Mouse (Mus musculus) kidney, adult 8-10 months (tissue): Measurements from ENCODE around the gene Adam30.
A peak's percentile ranks its signal among the peaks of the same experiment; 100 is the strongest.
"Not testable (repeated sequence)": the region's sequence is repeated elsewhere in the genome, so short reads cannot be mapped to it uniquely, and the experiment has no call there.

ENCODE experiments used
- DNase-seq, 2 experiments: peaks; one replicate each; pipeline ENCODE4 v3.0.0; 2022

Adam30 gene

DNA sequence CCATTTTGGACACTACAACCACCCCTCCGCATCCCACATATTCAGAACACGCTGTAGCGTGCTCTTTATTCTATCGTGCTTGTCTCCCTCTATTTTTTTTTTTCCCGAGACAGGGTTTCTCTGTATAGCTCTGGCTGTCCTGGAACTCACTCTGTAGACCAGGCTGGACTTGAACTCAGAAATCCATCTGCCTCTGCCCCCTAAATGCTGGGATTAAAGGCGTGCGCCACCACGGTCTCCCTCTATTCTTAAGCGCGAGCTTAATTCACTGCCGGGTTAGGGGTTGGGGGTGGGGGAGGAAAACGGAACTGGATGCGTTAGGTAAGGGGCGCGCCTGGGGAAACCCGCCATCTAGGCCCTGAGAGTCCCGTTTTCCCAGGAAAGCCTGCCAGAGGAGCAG lies at the start of gene Adam30:
TSS of gene Adam30 (plus strand) at position 301 of the 400 bp plus-strand sequence.
- DNase-seq: no peak

DNA sequence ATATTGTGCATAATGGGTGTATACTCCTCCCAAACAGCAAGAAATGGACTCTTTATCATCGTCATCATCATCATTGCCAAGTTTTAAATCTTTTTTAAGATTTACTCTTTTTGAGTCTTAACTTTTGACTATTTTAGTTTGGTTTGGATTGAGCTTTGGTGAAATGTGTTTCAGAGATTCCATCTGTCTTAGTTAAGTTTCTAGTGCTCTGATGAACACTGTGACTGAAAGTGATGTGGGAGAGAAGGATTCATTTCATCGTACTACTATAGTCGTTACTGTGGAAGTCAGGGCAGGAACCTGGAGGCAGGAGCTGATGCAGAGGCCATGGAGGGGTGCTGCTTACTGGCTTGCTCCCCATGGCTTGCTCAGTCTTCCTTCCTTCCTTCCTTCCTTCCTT lies 42.2 kb upstream of the Adam30 start:
- no peak for DNase-seq

DNA sequence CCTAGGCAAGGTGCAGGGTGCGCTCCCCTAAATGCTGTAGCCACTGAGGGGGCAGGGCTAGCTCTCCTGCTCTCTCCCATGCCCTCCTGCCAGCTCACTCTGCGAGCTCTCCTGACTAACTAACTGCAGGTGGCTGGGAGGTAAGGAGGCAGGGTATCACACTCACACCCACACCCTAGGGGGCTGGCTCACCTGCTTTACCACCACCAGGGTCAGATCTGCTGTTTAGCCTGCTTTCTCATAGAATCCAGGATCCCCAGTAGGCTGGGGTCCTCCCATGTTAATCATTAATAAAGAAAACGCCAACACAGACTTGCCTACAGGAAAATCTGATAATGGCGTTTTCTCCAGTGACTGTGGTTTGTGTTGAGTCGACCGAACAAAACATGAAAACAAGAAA lies 41.1 kb upstream of the Adam30 start:
- DNase-seq: no peak

DNA sequence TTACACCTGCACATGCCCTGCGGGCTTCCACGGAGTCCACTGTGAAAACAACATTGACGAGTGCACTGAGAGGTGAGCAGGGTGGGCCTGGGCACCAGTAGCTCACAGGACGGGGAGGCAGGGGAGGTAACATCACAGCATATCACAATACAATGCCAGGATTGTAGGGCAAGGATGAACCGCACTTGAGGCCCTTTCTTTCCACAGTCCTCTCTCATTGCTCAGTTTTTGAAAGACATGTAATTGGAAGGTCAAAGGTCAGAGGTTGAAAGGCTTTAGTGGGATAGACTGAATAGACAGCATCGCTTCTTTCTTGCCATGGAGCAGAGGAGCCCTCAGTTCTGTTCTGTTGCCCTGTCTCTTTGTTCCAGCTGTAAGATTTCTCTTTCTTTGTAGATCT lies 39.5 kb upstream of the Adam30 start:
- no peak for DNase-seq

DNA sequence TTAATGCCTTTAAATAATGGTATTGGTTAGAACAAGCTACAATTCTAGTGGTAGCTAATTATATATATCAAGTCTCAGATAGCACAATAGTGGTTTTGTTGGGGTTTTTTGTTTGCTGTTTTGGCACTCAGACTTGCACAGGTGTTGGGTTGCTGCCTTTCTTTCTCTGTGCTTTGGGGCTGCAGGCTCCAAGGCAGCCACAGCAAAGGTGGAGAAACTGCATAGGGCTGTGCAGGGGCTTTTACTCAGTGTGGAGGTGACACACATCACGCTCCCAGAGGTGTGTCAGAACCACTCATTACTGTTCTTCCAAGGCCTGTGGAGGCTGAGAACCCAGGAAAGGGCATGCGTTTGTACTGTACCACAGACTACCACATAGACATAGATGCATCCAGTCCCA lies 32.7 kb upstream of the Adam30 start:
- DNase-seq: no peak

DNA sequence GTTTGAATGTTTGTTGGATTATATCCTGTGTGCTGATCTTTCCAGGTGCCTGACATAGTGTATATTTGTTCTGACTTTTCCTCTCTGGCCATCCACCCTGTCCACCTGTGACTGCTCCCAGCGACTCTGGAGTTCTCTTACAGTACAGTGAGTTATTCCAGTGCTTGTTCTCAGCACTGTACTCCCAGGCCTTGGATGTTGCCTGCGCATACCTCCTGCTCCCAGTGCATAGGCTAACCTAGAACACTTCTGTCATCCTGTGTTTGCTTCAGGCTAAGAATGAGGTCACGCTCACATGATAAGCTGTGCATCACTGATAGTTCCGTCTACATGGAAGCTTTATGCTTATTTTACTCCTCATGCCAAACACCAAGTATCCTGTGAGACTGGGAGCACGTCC lies 31.7 kb upstream of the Adam30 start:
- DNase-seq: no peak

DNA sequence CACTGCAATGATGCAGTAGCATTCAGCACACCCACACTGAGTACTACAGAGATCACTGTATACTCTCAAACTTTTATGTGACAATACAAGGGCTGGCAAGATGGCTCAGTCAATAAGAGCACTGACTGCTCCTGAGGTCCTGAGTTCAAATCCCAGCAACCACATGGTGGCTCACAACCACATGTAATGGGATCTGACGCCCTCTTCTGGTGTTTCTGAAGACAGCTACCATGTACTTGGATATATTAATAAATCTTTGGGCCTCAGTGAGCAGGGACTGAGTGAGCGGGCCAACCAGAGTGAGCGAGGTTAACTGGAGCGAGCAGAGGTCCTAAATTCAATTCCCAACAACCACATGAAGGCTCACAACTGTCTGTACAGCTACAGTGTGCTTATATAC lies 28.3 kb upstream of the Adam30 start:
- DNase-seq: not testable (repeated sequence)

DNA sequence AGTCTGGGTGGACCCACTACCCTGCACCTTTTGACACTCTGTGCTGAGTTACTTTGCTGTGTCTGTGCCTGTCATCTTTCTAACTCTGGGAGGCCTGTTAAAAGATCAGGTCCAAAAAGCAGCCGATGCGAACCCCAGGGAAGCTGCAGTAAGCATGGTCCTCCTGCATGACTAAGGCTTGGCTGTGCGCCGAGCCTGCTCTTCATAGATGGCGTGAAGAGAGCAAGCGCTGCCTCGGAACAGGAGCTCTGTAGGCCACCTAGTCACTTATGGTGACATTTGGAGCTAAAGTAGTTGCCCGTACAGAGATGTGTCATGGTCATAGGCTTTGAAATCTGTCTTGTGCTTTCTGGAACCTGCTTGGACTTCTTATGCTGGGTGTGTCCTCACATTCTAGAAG lies 27.8 kb upstream of the Adam30 start:
- no peak for DNase-seq

DNA sequence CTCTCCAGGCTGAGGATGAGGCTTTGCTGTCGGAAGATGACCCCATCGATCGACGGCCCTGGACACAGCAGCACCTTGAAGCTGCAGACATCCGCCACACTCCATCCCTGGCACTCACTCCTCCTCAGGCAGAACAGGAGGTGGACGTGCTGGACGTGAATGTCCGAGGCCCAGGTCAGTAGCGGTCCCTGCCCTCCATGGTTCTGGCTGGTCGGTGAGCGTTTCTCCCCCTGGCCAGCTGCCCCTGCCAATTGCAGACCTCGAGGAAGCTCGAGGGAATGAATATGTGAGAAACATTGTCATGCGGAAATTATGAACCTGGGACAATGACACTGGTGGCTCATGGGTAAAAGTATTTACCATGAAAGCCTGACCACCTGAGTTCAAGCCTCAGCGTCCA lies 19.0 kb upstream of the Adam30 start:
- no peak for DNase-seq

DNA sequence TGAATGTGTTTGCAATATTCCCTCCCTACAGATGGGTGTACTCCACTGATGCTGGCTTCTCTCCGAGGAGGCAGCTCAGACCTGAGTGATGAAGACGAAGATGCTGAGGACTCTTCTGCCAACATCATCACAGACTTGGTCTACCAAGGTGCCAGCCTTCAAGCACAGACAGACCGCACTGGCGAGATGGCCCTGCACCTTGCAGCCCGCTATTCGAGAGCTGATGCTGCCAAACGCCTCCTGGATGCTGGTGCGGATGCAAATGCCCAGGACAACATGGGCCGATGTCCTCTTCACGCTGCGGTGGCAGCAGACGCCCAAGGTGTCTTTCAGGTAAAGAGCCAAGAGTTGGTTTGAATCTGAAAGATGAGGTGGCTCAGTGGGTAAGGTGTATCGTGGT lies 17.6 kb upstream of the Adam30 start:
- no peak for DNase-seq

DNA sequence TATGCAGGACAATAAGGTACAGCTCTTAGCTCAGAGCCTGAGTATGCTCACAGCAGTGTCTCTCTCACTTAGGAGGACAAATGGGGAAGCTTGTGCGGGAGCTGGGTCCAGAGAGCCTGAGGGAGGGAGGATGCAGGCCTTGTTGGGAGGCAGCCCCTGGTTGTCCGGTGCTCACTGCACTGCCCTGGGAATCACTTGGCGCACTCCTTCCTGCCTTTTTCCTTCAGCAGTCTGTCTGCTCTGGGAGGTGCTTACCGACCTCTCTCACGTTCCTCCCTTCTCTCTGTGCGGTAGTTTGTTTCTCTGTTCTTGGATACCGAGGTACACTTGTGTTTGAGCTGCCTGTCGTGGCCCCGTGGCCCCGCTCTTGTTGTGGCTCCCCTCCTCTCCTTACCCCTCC lies 15.2 kb upstream of the Adam30 start:
- DNase-seq: no peak

DNA sequence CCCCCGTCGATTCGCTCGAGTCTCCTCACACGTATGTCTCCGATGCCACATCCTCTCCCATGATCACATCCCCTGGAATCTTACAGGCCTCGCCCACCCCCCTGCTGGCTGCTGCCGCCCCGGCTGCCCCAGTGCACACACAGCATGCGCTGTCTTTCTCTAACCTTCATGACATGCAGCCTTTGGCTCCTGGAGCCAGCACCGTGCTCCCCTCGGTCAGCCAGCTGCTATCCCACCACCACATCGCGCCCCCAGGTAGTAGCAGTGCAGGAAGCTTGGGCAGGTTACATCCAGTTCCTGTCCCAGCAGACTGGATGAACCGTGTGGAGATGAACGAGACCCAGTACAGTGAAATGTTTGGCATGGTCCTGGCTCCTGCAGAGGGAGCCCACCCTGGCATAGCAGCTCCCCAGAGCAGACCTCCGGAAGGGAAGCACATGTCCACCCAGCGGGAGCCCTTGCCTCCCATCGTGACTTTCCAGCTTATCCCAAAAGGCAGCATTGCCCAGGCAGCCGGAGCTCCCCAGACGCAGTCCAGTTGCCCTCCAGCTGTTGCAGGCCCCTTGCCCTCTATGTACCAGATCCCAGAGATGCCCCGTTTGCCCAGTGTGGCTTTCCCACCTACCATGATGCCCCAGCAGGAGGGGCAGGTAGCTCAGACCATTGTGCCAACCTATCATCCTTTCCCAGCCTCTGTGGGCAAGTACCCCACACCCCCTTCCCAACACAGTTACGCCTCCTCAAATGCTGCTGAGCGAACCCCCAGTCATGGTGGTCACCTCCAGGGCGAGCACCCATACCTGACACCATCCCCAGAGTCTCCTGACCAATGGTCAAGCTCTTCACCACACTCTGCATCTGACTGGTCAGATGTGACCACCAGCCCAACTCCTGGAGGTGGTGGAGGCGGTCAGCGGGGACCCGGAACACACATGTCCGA lies 13.7 kb upstream of the Adam30 start:
- DNase-seq: no peak

DNA sequence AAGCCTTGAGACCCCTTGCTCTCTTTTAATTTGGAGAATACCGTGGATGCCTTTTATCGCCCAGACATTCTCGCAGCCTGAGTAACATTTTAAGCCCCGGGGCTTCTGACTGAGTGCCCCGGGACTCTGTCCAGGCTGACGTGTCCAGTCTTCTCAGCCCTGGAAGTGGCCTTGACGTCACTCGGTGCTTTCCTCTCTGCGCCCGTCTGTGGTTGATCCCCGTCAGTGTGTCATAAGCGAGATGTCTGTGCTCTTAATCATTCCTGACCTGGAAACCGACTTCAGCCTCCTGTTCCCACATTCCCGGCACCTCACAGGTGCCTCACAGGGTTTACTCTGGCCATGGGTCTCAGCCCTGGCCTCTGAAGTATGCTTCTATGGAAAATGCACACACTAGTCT lies 12.7 kb upstream of the Adam30 start:
- no peak for DNase-seq

DNA sequence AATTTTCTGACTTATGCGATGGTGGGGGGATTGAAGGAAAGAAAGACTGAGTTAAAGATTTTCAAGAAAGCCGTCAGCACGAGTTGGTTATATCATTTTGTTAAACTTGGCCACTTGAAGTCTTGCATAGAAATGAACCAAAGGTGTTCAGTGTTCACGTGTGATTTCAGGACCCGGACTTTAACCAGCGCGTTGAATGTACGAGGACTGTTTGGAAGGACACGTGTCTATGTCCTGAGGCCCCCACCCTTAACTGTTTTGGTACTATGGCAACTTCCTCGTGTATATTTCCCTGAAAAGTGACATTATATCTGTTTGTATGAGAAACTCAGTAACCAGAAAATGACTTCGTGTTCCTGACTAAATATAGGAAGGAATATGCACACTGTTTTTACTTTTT lies 10.5 kb upstream of the Adam30 start:
- DNase-seq: no peak

DNA sequence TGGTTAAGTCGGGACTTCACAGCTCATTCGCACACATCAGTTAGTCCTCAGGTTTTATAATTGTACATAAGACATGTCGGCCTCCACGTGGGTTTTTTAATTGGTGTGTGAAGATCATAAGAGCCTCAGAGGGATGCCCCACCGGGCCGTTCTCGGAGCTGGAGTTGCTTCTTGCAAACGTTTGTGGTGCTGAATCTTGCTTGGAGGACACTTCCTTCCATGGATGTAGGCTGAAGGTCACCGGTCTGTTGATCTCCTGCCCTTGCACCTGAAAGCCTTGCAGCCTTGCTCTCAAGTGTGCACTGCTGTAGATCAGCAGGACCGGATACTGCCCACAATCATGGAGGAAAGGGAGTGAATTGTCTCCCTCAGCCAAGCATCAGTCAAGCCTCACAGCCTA lies 9.4 kb upstream of the Adam30 start:
- DNase-seq: no peak

DNA sequence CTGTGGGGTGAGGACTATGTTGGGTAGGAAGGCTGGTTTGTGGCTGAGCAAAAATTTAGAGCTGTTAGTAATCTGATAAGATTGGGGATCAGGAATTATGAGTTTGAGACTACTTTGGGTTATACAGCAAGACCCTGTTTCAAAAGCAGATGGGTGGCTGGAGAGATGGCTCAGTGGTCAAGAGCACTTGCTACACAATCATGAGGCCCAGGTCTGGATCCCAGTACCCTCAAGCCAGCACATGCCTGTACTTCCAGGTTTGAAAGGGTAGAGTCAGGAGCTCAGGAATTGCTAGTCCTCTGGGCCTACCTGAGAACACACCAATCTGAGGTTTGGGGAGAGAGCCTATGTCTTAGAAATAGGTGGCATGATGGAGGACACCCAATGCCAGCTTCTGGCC lies 7.0 kb upstream of the Adam30 start:
- DNase-seq: no peak

DNA sequence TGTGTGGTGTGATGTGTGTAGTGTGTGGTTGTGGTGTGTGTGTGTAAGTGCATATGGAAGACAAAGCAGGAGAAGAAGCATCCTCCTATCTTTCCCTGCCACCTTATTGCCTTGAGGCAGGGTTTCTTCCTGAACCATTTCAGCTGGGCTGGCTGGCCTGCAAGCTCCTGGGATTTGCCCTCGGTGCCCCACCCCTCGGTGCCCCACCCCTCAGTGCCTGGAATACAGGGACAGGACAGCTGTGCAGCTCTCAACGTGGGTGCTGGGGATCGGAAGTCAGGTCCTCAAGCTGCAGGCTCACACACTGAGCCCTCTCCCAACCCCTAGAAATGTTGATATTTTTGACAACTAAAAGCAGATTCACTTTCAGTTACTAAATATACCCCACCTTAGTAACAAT lies 4.3 kb upstream of the Adam30 start:
- DNase-seq: no peak

DNA sequence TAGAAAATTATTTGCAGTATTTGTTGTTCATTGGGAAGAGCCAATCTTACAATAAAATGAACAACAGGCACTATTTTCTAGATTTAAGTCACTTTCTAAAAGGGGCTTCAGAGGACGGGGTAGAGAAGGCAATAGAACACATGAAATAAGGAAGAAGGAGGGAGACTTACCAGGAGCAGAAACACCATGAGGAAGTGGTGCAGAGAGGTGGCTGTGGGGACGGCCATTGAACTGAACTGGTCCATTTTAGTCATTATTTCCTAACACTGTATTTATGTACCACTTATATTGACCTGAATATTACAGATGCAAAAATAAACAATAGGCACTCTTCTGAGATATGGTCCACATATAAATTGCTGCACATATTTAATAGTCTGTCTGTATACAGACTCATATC lies 3.4 kb upstream of the Adam30 start:
- no peak for DNase-seq

DNA sequence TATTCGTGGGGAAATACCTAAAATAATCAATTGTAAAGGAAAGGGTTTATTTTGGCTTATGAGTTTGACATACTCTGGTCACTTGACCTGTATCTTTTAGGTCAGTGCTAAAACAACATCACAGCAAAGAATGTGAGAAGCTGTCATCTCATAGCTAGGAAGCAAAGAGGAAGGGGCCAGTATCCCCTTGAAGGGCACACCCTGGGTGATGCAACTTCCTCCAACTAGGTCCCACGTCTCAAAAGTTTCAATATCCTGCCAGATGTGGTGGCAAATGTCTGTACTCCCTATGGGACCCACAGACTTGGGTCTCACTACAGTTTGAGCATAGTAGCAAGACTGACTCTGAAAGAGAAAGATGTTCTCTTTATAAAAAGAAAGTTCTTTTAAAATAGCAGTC lies 2.8 kb upstream of the Adam30 start:
- no peak for DNase-seq

DNA sequence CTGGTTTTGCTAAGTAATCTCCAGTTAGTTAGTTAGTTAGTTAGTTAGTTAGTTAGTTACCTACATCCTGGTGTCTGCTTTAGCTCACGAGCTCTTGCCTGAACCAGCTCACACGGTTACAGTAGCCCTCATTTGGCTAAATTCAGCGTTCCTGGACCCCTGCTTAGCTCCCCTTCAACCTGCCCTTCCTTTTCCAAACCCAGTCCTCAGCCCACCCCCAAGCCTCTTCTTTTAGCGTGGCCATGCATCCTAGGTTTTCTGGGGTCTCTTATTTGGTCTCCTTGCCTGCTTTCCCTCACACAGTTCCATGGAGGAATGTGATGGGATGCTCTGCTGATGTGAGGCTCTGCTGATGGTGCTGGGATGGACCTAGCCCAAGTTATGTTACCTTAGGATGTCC lies 1.8 kb upstream of the Adam30 start:
- no peak for DNase-seq

DNA sequence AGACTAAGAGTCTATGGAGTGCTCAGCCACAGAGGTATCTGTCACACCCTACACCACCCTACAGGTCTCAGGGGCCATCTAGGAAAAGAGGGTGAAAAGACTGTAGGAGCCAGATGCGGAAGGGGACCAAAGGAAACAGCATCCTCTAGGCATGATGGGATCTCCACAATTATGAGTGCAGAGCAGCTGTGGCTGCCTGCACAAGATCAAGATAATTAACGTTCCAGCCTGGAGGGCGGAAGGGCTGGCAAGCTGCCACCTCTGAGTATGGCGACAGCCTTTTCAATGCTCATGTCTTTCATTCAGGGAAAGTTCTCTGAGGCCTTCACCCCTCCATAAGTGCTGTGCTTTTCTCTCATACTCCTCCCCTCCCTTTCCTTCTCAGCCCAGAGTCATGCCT lies 1.1 kb upstream of the Adam30 start:
- DNase-seq: no peak

DNA sequence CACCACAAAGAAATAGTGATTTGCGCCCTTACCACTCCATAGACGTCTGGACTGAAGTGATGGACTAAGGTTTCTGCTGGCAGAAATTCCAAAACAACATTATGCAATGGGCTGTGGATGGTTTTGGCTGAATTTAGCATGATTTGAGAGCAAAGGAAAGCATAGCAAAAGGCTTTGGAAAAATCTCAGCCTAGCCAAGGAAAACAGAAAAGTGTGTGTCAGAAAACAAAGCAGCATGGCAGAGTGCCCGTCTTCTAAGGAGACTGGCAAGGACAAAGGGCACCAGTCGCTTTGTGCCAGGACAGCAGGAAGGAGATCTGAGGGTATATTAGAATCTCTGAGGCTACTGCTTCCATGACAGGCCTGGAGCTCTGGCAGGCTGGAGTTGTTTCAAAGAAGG lies 17.9 kb downstream of the Adam30 start:
- DNase-seq: peak; percentile 58 to 63

DNA sequence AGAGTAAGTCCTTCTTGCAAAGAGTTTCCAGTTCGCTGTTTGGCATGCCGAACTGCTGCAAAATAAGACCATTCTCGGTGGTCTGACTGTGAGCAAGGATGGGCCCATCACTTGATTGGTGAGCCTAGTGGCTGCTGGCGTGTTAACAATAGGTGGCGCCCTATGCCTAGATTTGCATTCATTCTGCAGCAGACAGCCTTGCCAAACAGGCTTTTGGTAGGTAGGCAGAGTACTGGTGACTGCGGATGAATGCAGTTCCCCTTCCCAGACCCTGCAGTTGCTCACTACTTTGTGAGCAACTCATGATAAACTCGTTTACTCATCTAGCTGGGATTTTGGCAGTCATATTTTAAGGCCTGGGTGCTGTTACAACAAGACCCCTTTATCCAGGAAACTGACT lies 20.4 kb downstream of the Adam30 start:
- DNase-seq: peak; percentile 23 to 50

DNA sequence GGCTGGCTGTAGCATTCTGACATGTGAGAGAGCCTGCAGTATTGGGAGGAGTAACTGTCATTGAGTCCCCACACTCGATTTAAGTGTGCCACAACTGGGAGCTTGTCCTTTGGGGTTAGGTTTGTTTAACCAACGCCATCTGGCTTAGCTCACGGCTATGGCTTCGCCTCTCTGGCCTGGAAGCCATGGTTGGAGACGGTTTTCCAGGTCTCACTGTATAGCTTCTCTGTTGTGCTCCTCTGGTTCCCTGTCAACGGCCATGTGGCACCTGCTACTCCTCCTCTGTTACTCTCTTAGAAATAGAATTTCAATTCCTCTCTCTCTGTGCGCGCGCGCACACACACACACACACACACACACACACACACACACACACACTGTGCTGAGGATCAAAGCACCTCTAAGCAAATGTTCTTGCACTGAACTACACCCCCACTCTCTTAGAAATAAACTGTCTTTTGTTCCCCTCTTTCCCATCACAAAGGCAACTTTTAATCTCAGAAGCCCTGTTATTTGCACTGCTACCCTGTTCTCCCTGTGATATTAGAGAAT lies 24.8 kb downstream of the Adam30 start:
- no peak for DNase-seq

DNA sequence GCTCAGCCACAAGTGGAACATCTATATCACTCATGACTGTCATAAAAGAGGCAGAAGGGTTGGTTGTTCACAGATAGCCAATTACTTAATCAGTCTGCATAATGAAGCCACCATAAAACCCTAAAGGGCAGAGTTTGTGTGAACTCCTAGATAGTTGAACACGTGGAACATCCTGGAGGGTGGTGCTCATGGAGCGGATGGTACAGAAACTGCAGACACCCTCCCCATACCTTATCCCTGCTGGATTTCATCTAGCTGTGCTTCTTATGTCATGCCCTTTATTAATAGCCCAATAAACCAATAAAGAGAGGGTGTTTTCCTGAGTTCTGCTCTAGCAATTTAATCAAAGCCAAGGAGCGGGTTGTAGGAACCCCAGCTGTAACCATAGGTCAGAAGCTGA lies 27.3 kb downstream of the Adam30 start:
- DNase-seq: no peak
